Mouse (Mus musculus) forebrain, embryonic 13.5 days (tissue): ENCODE data around the gene Bpgm. TPM values are rescaled to one million over a fixed set of nuclear protein-coding genes. Genes with fewer than 3 reads are reported as not detected.

ENCODE experiments used
- ATAC-seq: fragments of 200-750 bp; cut with Nextera tagmentation; 2 replicates; pipeline ENCODE4 v1.8.0; 2017
- H3K27ac ChIP-seq: fragments of 300-500 bp; sonication (generic); 2 replicates; pipeline ENCODE4 v1.5.1; 2015; ENCODE audit warnings: inconsistent platforms, mild to moderate bottlenecking, moderate library complexity
- H3K27me3 ChIP-seq: fragments of 300-500 bp; sonication (generic); 2 replicates; pipeline ENCODE4 v1.6.1; 2015; ENCODE audit warnings: mild to moderate bottlenecking, inconsistent platforms
- H3K36me3 ChIP-seq: fragments of 300-500 bp; sonication (generic); 2 replicates; pipeline ENCODE4 v1.6.1; 2015; ENCODE audit warnings: mild to moderate bottlenecking, inconsistent platforms; ENCODE audit not compliant: poor library complexity, severe bottlenecking
- H3K4me1 ChIP-seq: fragments of 300-500 bp; sonication (generic); 2 replicates; pipeline ENCODE4 v1.6.1; 2015; ENCODE audit warnings: inconsistent platforms
- H3K4me2 ChIP-seq: fragments of 300-500 bp; sonication (generic); 2 replicates; pipeline ENCODE4 v1.6.1; 2015; ENCODE audit warnings: inconsistent platforms, mild to moderate bottlenecking, moderate library complexity
- H3K4me3 ChIP-seq: fragments of 300-500 bp; sonication (generic); 2 replicates; pipeline ENCODE4 v1.5.1; 2015; ENCODE audit warnings: mild to moderate bottlenecking, inconsistent platforms
- H3K9ac ChIP-seq: fragments of 300-500 bp; sonication (generic); 2 replicates; pipeline ENCODE4 v1.6.1; 2015; ENCODE audit warnings: mild to moderate bottlenecking, inconsistent platforms
- H3K9me3 ChIP-seq: fragments of 300-500 bp; sonication (generic); replicated peaks from 2 replicates; pipeline ENCODE4 v1.6.1; 2016; ENCODE audit warnings: inconsistent platforms
- WGBS: fragments of 180-500 bp; shearing (Covaris S2); methylation state at CpG from one replicate; pipeline ENCODE4 v1.1.7; 2015; 5-methylcytosine and 5-hydroxymethylcytosine counted together
- polyA plus RNA-seq: library from polyadenylated mRNA; unstranded; fragments of >200 nt; fragmentation: Nextera tagmentation; extraction: Ambion mirVana; gene quantifications from 2 replicates; pipeline ENCODE4 v1.2.1, GENCODE M21; 2015

The Bpgm gene
- polyA plus RNA-seq, 1 experiment from 2014 or later: 57.8 TPM

DNA sequence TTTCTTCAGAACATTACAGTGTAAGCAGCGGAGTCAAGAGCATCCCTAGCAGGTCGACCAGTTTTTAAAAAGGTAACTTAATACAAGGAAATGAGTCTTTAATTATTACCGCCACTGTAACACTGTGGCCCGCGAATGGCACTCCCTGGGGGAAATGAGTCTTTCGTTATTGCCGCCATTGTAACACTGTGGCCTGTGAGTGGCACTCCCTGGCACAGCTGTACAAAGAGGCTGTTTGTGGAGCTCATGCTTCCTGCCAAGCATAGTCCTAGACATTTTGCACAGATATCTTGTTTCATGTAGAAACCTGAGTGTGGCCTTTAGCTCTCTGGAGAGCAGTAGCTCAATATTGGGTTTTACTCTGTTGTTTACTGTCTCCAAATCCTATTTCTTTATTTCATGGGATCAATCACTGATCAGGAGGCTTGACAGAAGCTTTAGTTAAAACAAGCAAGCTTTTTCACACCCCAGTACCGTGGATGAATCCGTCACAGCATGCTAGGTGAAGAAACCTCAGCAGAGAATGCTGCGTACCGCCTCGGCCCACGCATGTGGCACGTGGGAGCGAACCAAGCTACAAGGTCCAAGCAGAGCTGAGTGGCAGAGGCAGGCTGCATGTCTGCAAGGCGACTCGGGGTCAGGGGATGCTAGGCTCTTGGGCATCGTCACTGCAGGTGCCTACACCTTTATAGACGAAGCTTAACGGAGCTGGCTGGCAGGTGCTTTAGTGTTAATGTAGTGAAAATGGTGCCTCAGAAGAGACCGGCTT is 17.5 kb downstream of the Bpgm start:
- 85% methylated on average over 21 of the region's 21 CpGs for WGBS
- no peak overlapping the region for H3K27ac ChIP-seq
- no peak overlapping the region for H3K9ac ChIP-seq
- H3K4me3 ChIP-seq: no peak overlapping the region
- no peak for ATAC-seq
- H3K36me3 ChIP-seq: peaks cover 15% of the 10 kb centered on the region
- H3K27me3 ChIP-seq: no peaks in the 10 kb centered on the region
- no peak overlapping the region for H3K4me2 ChIP-seq
- H3K9me3 ChIP-seq: no peaks in the 10 kb centered on the region
- H3K4me1 ChIP-seq: peaks cover 9% of the 10 kb centered on the region; the same call in 1 of the 2 replicates

DNA sequence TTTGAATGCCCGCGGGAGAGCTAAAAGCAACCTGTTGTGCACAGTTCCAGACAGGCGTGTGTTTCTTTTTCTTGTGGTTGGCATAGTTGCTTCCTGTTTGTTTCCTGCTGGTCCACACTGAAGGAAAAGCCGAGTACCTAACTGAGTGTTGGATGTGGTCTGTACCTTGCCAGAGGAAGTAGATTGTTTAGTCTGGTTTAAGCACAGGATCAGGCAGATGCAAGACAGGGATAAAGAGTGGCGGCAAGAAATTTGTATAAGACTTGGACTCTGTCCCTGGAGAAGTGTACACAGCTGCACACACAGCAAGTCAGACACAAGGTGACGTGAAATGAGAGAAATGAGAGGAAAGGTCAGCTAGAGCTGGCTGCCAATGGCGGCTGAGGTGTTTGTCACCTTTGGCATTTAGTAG is 19.1 kb downstream of the Bpgm start:
- Histone ChIP-seq H3K27ac (no peak overlapping the region), H3K4me3 (no peak overlapping the region), H3K36me3 (peaks cover 6% of the 10 kb centered on the region; the same call in 1 of the 2 replicates), H3K9me3 (no peaks in the 10 kb centered on the region), H3K4me1 (peaks cover 10% of the 10 kb centered on the region; the same call in 1 of the 2 replicates), H3K4me2 (no peak overlapping the region), H3K27me3 (no peaks in the 10 kb centered on the region), H3K9ac (no peak overlapping the region)
- ATAC-seq: no peak
- 77% methylated on average over 7 of the region's 7 CpGs for WGBS

DNA sequence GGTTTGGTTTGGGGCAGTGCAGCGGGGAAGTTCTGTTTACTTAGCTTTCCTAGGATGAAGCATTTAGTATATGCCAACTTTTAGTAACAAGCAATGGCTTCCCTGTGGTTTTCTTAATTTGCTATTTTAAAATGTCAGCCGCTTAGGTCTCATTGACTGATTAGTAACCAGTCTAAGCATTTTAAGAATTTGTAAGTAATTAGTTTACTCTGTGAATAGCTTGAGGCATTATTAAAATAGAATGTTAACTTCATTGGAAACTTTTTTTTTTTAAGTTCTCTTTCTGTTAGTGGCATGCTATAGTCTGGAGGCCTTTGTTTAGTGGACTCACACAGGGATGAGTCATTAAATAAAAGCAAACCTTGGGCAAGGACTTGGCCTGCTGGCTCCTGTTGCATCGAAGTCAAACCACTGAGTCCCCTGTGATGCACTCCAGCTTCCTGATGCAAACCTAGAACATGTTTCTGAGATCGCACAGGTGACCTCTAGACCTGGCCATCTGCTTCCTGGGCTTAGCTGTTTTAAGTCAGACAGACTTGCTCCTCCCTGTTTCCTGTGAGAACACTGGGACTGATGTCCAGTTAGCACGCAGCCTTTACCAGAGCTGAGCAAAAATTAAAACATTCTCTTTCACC is 22.1 kb downstream of the Bpgm start:
- no peak for ATAC-seq
- no peak overlapping the region for H3K4me3 ChIP-seq
- peaks cover 8% of the 10 kb centered on the region; the same call in 1 of the 2 replicates for H3K4me1 ChIP-seq
- no peak overlapping the region for H3K4me2 ChIP-seq
- H3K9me3 ChIP-seq: no peaks in the 10 kb centered on the region
- no peaks in the 10 kb centered on the region for H3K36me3 ChIP-seq
- WGBS: 63% methylated on average over 5 of the region's 5 CpGs
- H3K27me3 ChIP-seq: no peaks in the 10 kb centered on the region
- no peak overlapping the region for H3K27ac ChIP-seq
- H3K9ac ChIP-seq: no peak overlapping the region

DNA sequence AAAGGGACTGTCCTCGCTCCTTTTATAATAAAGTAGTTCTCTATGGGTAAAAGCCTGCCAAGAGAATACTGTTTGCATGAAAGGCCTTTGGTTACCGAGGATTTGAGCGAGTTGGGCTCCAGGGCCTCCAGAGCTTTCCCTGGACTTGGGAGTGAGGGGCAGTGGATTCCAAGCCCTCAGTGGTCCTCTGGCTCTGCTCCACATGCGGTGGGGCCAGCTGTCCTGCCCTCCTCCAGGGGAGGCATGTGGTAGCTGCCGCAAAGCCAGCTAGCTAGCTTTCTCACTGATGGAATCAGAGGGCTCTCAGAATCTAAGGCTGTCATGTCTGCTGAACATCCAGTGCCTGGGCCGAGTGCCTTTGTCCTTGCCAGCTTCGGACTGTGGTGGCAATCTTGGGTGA is 26.3 kb downstream of the Bpgm start:
- no peak for ATAC-seq
- Histone ChIP-seq H3K4me2 (no peak overlapping the region), H3K9me3 (no peaks in the 10 kb centered on the region), H3K27me3 (no peaks in the 10 kb centered on the region), H3K27ac (no peak overlapping the region), H3K4me3 (no peak overlapping the region), H3K9ac (no peak overlapping the region), H3K36me3 (peaks cover 11% of the 10 kb centered on the region), H3K4me1 (0 out of 2 replicates have a peak, but pooled peaks cover 4% of the 10 kb centered on the region)
- 83% methylated on average over 7 of the region's 7 CpGs for WGBS

DNA sequence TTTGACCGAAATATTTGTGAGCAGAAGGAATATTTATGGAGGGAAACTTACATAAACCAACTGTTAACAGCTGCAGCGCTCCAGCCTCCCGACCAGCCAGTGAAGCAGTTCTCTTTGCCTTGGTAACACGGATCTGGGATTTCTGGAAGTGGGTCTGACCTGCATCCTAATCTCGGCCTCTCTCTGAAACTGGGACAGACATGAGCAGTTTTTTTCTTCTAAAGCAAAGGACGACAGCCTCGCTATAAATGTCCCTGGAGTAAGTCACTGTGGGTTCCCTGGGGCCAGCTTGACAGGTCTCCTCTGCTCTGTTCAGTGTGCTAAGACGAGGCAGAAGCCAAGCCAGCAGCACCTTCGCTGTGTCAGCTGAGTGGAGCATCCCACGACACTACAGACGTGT is 29.9 kb downstream of the Bpgm start:
- H3K4me2 ChIP-seq: no peak overlapping the region
- no peak for ATAC-seq
- H3K9me3 ChIP-seq: no peaks in the 10 kb centered on the region
- H3K4me1 ChIP-seq: no peaks in the 10 kb centered on the region
- no peak overlapping the region for H3K27ac ChIP-seq
- no peak overlapping the region for H3K4me3 ChIP-seq
- WGBS: 89% methylated on average over 11 of the region's 11 CpGs
- H3K9ac ChIP-seq: no peak overlapping the region
- H3K36me3 ChIP-seq: peaks cover 11% of the 10 kb centered on the region
- H3K27me3 ChIP-seq: no peaks in the 10 kb centered on the region

DNA sequence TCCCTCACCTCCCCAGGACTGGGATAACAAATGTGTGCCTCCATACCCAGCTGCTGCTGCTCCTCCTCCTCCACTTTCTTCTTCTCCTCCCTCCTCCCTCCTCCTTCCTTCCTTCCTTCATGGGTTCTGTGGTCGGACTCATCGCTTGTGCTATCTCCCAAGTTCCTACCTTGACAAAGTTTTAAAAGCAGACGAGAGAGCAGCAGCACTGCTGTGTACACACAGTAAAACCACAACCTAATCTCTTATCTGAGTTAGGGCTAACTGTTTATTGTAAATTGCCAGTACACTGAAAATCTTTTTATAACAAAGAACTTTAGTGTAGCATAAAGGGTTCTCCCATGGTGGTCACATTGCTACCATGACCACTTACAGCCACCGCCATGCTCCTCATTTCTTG is 31.6 kb downstream of the Bpgm start:
- no peak overlapping the region for H3K9ac ChIP-seq
- no peaks in the 10 kb centered on the region for H3K4me1 ChIP-seq
- H3K27me3 ChIP-seq: no peaks in the 10 kb centered on the region
- WGBS: 94% methylated on average over 4 of the region's 4 CpGs
- no peak overlapping the region for H3K27ac ChIP-seq
- H3K36me3 ChIP-seq: peaks cover 11% of the 10 kb centered on the region
- ATAC-seq: no peak
- no peak overlapping the region for H3K4me3 ChIP-seq
- H3K9me3 ChIP-seq: no peaks in the 10 kb centered on the region
- H3K4me2 ChIP-seq: no peak overlapping the region

DNA sequence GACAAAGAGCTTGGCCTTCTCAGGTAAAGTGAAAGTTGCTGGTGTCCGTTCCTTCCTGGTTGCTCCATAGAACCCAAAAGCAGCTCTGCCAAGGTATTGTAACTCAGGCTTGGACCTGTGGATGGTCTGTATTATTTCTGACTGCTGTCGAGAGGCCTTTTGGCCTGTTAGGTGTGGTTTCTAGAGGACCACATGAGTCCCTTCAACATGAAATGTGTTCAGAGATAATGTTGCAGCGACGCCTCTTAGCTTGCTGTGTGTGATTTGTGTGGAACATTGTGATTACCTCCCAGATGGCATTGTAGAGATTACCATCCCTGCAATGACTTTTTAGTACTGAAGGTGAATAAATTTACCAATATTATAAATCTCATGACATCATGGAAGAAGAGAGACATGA is 32.0 kb downstream of the Bpgm start:
- Histone ChIP-seq H3K9me3 (no peaks in the 10 kb centered on the region), H3K4me2 (no peak overlapping the region), H3K9ac (no peak overlapping the region), H3K36me3 (peaks cover 11% of the 10 kb centered on the region), H3K4me3 (no peak overlapping the region), H3K27ac (no peak overlapping the region), H3K27me3 (no peaks in the 10 kb centered on the region), H3K4me1 (no peaks in the 10 kb centered on the region)
- ATAC-seq: no peak
- WGBS: 94% methylated on average over 4 of the region's 4 CpGs

DNA sequence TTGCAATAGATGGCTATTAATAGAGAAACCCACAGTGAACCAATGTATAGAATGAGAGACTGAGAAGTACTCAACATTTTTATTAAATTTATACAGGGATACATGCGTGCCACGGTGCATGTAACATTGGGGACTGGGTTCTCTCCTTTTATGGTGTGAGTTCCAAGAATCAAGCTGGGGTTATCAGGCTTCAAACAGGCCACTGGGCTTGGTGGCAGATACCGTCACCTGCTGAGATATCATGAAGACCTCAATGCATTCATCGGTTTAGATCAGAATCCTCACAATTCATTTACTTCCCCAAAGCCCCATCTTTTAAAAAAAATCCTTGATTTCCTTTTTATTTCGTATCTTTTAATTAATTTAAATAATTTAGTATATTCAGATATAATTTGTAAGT is 34.3 kb downstream of the Bpgm start:
- ATAC-seq: no peak
- Histone ChIP-seq H3K9ac (no peak overlapping the region), H3K4me2 (no peak overlapping the region), H3K9me3 (no peaks in the 10 kb centered on the region), H3K4me3 (no peak overlapping the region), H3K36me3 (0 out of 2 replicates have a peak, but pooled peaks cover under 1% of the 10 kb centered on the region), H3K27ac (no peak overlapping the region), H3K27me3 (no peaks in the 10 kb centered on the region), H3K4me1 (0 out of 2 replicates have a peak, but pooled peaks cover under 1% of the 10 kb centered on the region)
- WGBS: 95% methylated on average over 5 of the region's 5 CpGs

DNA sequence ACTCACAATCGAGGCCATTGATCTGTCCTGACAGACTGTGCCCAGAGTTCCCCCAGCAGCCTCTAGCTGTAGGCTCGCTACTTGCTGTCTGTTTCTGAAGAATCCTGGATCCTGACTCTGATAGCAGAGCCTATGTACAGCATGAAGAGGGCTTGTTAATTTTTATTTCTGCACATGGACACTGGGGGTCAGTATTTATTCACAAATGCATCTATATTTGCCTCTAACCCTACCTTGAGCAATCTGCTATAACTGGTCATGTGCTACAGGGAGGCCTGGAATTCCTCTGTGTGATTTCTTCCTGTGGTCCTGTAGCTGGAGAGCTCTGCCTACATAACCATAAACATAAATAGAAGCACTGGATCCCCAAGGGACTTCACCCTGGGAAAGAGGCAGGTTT is 35.4 kb downstream of the Bpgm start:
- WGBS: 56% methylated on average over 2 of the region's 2 CpGs
- peak; percentile 90 for ATAC-seq
- Histone ChIP-seq H3K9ac (no peak overlapping the region), H3K4me1 (0 out of 2 replicates have a peak, but pooled peaks cover 3% of the 10 kb centered on the region), H3K4me2 (no peak overlapping the region), H3K27ac (no peak overlapping the region), H3K27me3 (no peaks in the 10 kb centered on the region), H3K36me3 (no peaks in the 10 kb centered on the region), H3K9me3 (no peaks in the 10 kb centered on the region), H3K4me3 (no peak overlapping the region)

DNA sequence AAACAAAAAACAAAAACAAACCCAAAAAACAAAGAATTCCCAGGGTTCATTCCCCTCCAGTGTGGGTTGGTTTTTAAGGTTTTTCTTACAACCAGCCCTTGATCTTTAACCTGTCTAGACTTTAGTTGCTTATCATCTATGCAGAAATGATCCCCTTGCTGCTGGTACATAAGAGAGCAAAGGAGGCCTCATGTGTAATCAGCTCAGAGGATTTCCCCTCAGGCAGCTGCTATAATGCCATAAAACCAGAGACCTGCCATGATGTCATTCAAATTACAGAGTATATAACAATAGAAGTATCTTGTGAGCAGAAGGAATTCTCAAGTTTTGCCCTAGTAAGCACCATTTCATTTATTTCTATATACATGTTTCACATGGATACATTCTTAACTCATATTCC is 36.7 kb downstream of the Bpgm start:
- H3K36me3 ChIP-seq: no peaks in the 10 kb centered on the region
- no peak overlapping the region for H3K27ac ChIP-seq
- no peak overlapping the region for H3K4me3 ChIP-seq
- ATAC-seq: no peak
- H3K9ac ChIP-seq: no peak overlapping the region
- no peaks in the 10 kb centered on the region for H3K27me3 ChIP-seq
- H3K4me1 ChIP-seq: 0 out of 2 replicates have a peak, but pooled peaks cover 3% of the 10 kb centered on the region
- no peaks in the 10 kb centered on the region for H3K9me3 ChIP-seq
- H3K4me2 ChIP-seq: no peak overlapping the region

DNA sequence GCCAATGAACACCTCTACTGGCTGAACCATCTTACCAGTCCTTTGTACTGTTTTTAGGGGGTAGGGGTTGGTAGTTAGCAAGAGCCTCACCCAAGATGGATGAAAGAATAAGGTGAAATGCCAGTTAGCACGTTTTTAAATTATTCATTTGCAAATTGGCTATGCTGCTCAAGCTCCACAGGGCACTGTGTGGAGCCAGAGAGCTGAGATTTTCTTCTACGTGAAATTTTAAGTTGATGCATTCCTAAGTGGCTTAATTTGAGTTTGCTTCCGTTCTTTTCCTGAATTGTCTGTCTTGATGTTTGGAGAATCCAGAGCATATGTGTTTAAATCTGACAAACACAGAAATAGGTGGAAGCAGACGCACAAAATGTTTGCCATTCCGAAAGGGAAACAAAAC is 38.6 kb downstream of the Bpgm start:
- H3K4me1 ChIP-seq: 0 out of 2 replicates have a peak, but pooled peaks cover 3% of the 10 kb centered on the region
- H3K9me3 ChIP-seq: no peaks in the 10 kb centered on the region
- ATAC-seq: peak; percentile 30; the same call in 1 of the 2 replicates
- 51% methylated on average over 5 of the region's 5 CpGs for WGBS
- no peak overlapping the region for H3K9ac ChIP-seq
- H3K27me3 ChIP-seq: no peaks in the 10 kb centered on the region
- no peak overlapping the region for H3K4me3 ChIP-seq
- H3K36me3 ChIP-seq: no peaks in the 10 kb centered on the region
- no peak overlapping the region for H3K4me2 ChIP-seq
- H3K27ac ChIP-seq: no peak overlapping the region

DNA sequence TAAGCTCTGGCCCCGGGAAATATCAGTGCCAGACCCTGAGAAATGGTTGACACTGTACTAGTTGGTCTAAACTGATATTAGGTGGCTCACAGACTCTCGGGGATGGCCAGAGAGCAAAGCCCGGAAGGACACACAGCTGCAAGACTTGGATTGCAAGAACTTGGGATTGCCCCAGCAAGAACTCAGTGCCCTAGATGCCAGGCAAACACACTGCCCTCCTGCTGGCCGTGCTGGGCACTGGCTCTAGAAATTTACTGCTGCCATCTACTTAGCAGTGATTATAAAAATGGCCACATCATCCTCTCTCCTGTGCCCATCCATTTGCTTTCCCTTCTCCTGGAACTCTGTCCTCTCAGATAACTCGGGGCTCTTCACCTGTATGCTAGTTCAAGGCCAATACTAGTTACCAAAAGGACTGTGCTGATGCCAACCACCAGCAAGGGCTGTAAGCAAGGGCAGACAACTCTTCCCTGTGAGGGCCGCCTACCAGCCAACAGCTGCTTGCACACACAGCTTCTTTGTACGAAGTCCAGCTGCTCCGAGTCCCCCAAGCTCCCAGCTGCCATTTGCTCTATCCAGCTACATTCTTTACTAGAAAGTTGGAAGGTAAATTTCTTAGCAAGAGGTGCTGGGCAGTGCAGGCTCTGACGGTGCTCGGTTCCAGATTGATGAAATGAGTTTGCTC is 39.2 kb downstream of the Bpgm start:
- H3K9ac ChIP-seq: no peak overlapping the region
- no peak overlapping the region for H3K27ac ChIP-seq
- no peaks in the 10 kb centered on the region for H3K27me3 ChIP-seq
- H3K9me3 ChIP-seq: no peaks in the 10 kb centered on the region
- H3K4me1 ChIP-seq: 0 out of 2 replicates have a peak, but pooled peaks cover 3% of the 10 kb centered on the region
- ATAC-seq: no peak
- 72% methylated on average over 10 of the region's 10 CpGs for WGBS
- no peaks in the 10 kb centered on the region for H3K36me3 ChIP-seq
- H3K4me2 ChIP-seq: no peak overlapping the region
- no peak overlapping the region for H3K4me3 ChIP-seq
